Mouse (Mus musculus) stomach, embryonic 15.5 days (tissue): ENCODE results near the gene Ppp1r21. TPM values are rescaled to one million over a fixed set of nuclear protein-coding genes. Genes with fewer than 3 reads are reported as not detected.

Source experiments
- ATAC-seq: fragments of 200-750 bp; cut with Nextera tagmentation; 2 replicates; pipeline ENCODE4 v1.8.0; 2017; ENCODE audit warnings: low read depth, moderate number of reproducible peaks, moderate TSS enrichment; ENCODE audit not compliant: insufficient read depth, low FRiP score
- H3K27ac ChIP-seq: fragments of 300-500 bp; sonication (generic); 2 replicates; pipeline ENCODE4 v1.5.1; 2015; ENCODE audit warnings: mild to moderate bottlenecking, inconsistent platforms
- H3K27me3 ChIP-seq: fragments of 300-500 bp; sonication (generic); replicated peaks from 2 replicates; pipeline ENCODE4 v1.6.1; 2015; ENCODE audit warnings: inconsistent platforms
- H3K36me3 ChIP-seq: fragments of 300-500 bp; sonication (generic); 2 replicates; pipeline ENCODE4 v1.6.1; 2015; ENCODE audit warnings: inconsistent platforms
- H3K4me1 ChIP-seq: fragments of 300-500 bp; sonication (generic); 2 replicates; pipeline ENCODE4 v1.6.1; 2015; ENCODE audit warnings: inconsistent platforms
- H3K4me2 ChIP-seq: fragments of 300-500 bp; sonication (generic); 2 replicates; pipeline ENCODE4 v1.6.1; 2015; ENCODE audit warnings: mild to moderate bottlenecking, inconsistent platforms
- H3K4me3 ChIP-seq: fragments of 300-500 bp; sonication (generic); replicated peaks from 2 replicates; pipeline ENCODE4 v1.5.1; 2015; ENCODE audit warnings: inconsistent platforms
- H3K9ac ChIP-seq: fragments of 300-500 bp; sonication (generic); 2 replicates; pipeline ENCODE4 v1.6.1; 2015; ENCODE audit warnings: inconsistent platforms
- H3K9me3 ChIP-seq: fragments of 300-500 bp; sonication (generic); 2 replicates; pipeline ENCODE4 v1.6.1; 2016; ENCODE audit warnings: inconsistent platforms
- WGBS: fragments of 180-500 bp; shearing (Covaris S2); methylation state at CpG from one replicate; pipeline ENCODE4 v1.1.7; 2015; 5-methylcytosine and 5-hydroxymethylcytosine counted together
- polyA plus RNA-seq: library from polyadenylated mRNA; unstranded; fragments of >200 nt; fragmentation: Nextera tagmentation; extraction: Ambion mirVana; gene quantifications from 2 replicates; pipeline ENCODE4 v1.2.1, GENCODE M21; 2015

The Ppp1r21 gene
- polyA plus RNA-seq, 1 experiment from 2014 or later: 21.7 TPM

GRCm38 (mm10) chr17:88553001-88553449 is 23.1 kb downstream of the Ppp1r21 start:
- Histone ChIP-seq H3K4me2 (no peak overlapping the region), H3K9me3 (no peaks in the 10 kb centered on the region), H3K4me1 (0 out of 2 replicates have a peak, but pooled peaks cover 7% of the 10 kb centered on the region), H3K27ac (no peak overlapping the region; the same call in 1 of the 2 replicates), H3K36me3 (0 out of 2 replicates have a peak, but pooled peaks cover 9% of the 10 kb centered on the region), H3K4me3 (no peak overlapping the region), H3K9ac (no peak overlapping the region), H3K27me3 (no peaks in the 10 kb centered on the region)
- WGBS: 38% methylated on average over 8 of the region's 8 CpGs
- peak; percentile 45; the same call in 1 of the 2 replicates for ATAC-seq

- Histone ChIP-seq H3K27me3 (no peaks in the 10 kb centered on the region), H3K4me2 (no peak overlapping the region), H3K4me1 (0 out of 2 replicates have a peak, but pooled peaks cover 11% of the 10 kb centered on the region), H3K4me3 (no peak overlapping the region), H3K36me3 (0 out of 2 replicates have a peak, but pooled peaks cover 9% of the 10 kb centered on the region), H3K27ac (no peak overlapping the region; the same call in 1 of the 2 replicates), H3K9ac (no peak overlapping the region), H3K9me3 (no peaks in the 10 kb centered on the region)
- no peak for ATAC-seq
- 87% methylated on average over 11 of the region's 11 CpGs for WGBS
Observed at GRCm38 (mm10) chr17:88553473-88554087, 23.7 kb downstream of the Ppp1r21 start.

- Histone ChIP-seq H3K4me1 (0 out of 2 replicates have a peak, but pooled peaks cover 11% of the 10 kb centered on the region), H3K9me3 (no peaks in the 10 kb centered on the region), H3K9ac (no peak overlapping the region), H3K4me3 (no peak overlapping the region), H3K4me2 (no peak overlapping the region), H3K27me3 (no peaks in the 10 kb centered on the region), H3K36me3 (0 out of 2 replicates have a peak, but pooled peaks cover 3% of the 10 kb centered on the region), H3K27ac (no peak overlapping the region)
- 87% methylated on average over 13 of the region's 13 CpGs for WGBS
- ATAC-seq: no peak
Observed at GRCm38 (mm10) chr17:88556176-88556575, 26.3 kb downstream of the Ppp1r21 start.

- no peak for ATAC-seq
- Histone ChIP-seq H3K4me3 (no peak overlapping the region), H3K36me3 (0 out of 2 replicates have a peak, but pooled peaks cover 3% of the 10 kb centered on the region), H3K4me2 (no peak overlapping the region), H3K9ac (no peak overlapping the region), H3K9me3 (no peaks in the 10 kb centered on the region), H3K4me1 (0 out of 2 replicates have a peak, but pooled peaks cover 11% of the 10 kb centered on the region), H3K27me3 (no peaks in the 10 kb centered on the region), H3K27ac (no peak overlapping the region)
- 82% methylated on average over 4 of the region's 4 CpGs for WGBS
Observed at GRCm38 (mm10) chr17:88556688-88557087, 26.8 kb downstream of the Ppp1r21 start.

- 35% methylated on average over 13 of the region's 13 CpGs for WGBS
- Histone ChIP-seq H3K4me3 (no peak overlapping the region), H3K36me3 (peaks cover 10% of the 10 kb centered on the region; the same call in 1 of the 2 replicates), H3K27me3 (no peaks in the 10 kb centered on the region), H3K9me3 (no peaks in the 10 kb centered on the region), H3K4me2 (no peak overlapping the region), H3K4me1 (0 out of 2 replicates have a peak, but pooled peaks cover 4% of the 10 kb centered on the region), H3K9ac (no peak overlapping the region), H3K27ac (no peak overlapping the region)
- no peak; the same call in 1 of the 2 replicates for ATAC-seq
Observed at GRCm38 (mm10) chr17:88558168-88558842, 28.4 kb downstream of the Ppp1r21 start.

- no peak for ATAC-seq
- no peak overlapping the region for H3K4me2 ChIP-seq
- H3K9ac ChIP-seq: no peak overlapping the region
- peaks cover 11% of the 10 kb centered on the region; the same call in 1 of the 2 replicates for H3K36me3 ChIP-seq
- H3K4me1 ChIP-seq: no peaks in the 10 kb centered on the region
- no peak overlapping the region for H3K27ac ChIP-seq
- no peaks in the 10 kb centered on the region for H3K27me3 ChIP-seq
- WGBS: 57% methylated on average over 3 of the region's 3 CpGs
- H3K9me3 ChIP-seq: no peaks in the 10 kb centered on the region
- no peak overlapping the region for H3K4me3 ChIP-seq
Observed at GRCm38 (mm10) chr17:88563611-88564010, 33.7 kb downstream of the Ppp1r21 start.

GRCm38 (mm10) chr17:88569807-88570540 is 40.1 kb downstream of the Ppp1r21 start:
- no peaks in the 10 kb centered on the region for H3K27me3 ChIP-seq
- no peak overlapping the region for H3K4me3 ChIP-seq
- no peaks in the 10 kb centered on the region for H3K4me1 ChIP-seq
- 88% methylated on average over 10 of the region's 10 CpGs for WGBS
- H3K36me3 ChIP-seq: peaks cover 31% of the 10 kb centered on the region
- no peak for ATAC-seq
- no peaks in the 10 kb centered on the region for H3K9me3 ChIP-seq
- H3K4me2 ChIP-seq: no peak overlapping the region
- no peak overlapping the region for H3K9ac ChIP-seq
- no peak overlapping the region for H3K27ac ChIP-seq

GRCm38 (mm10) chr17:88570784-88571183 is 40.9 kb downstream of the Ppp1r21 start:
- WGBS: 88% methylated on average over 11 of the region's 11 CpGs
- H3K27ac ChIP-seq: no peak overlapping the region
- no peak for ATAC-seq
- no peaks in the 10 kb centered on the region for H3K4me1 ChIP-seq
- H3K4me2 ChIP-seq: no peak overlapping the region
- peaks cover 31% of the 10 kb centered on the region for H3K36me3 ChIP-seq
- H3K4me3 ChIP-seq: no peak overlapping the region
- no peaks in the 10 kb centered on the region for H3K9me3 ChIP-seq
- H3K27me3 ChIP-seq: no peaks in the 10 kb centered on the region
- no peak overlapping the region for H3K9ac ChIP-seq

- H3K9me3 ChIP-seq: no peaks in the 10 kb centered on the region
- H3K9ac ChIP-seq: no peak overlapping the region
- no peaks in the 10 kb centered on the region for H3K27me3 ChIP-seq
- 76% methylated on average over 5 of the region's 5 CpGs for WGBS
- ATAC-seq: no peak
- H3K4me1 ChIP-seq: no peaks in the 10 kb centered on the region
- peaks cover 34% of the 10 kb centered on the region for H3K36me3 ChIP-seq
- no peak overlapping the region for H3K4me3 ChIP-seq
- H3K4me2 ChIP-seq: no peak overlapping the region
- H3K27ac ChIP-seq: no peak overlapping the region
Observed at GRCm38 (mm10) chr17:88574811-88575210, 44.9 kb downstream of the Ppp1r21 start.

GRCm38 (mm10) chr17:88578522-88579242 is 48.8 kb downstream of the Ppp1r21 start:
- H3K9me3 ChIP-seq: no peaks in the 10 kb centered on the region
- no peak overlapping the region for H3K4me3 ChIP-seq
- peaks cover 12% of the 10 kb centered on the region; the same call in 1 of the 2 replicates for H3K4me1 ChIP-seq
- no peak for ATAC-seq
- H3K9ac ChIP-seq: no peak overlapping the region
- 76% methylated on average over 20 of the region's 20 CpGs for WGBS
- peaks cover 11% of the 10 kb centered on the region for H3K36me3 ChIP-seq
- H3K4me2 ChIP-seq: no peak overlapping the region
- H3K27me3 ChIP-seq: no peaks in the 10 kb centered on the region
- H3K27ac ChIP-seq: no peak overlapping the region

- Histone ChIP-seq H3K27ac (peak overlapping the region; percentile 28; the same call in 1 of the 2 replicates), H3K9ac (no peak overlapping the region), H3K27me3 (no peaks in the 10 kb centered on the region), H3K9me3 (no peaks in the 10 kb centered on the region), H3K4me2 (no peak overlapping the region), H3K4me3 (no peak overlapping the region), H3K4me1 (peaks cover 12% of the 10 kb centered on the region; the same call in 1 of the 2 replicates), H3K36me3 (peaks cover 25% of the 10 kb centered on the region)
- 0 out of 2 replicates have a peak, but pooled peaks have one; percentile 11 for ATAC-seq
- WGBS: 61% methylated on average over 6 of the region's 6 CpGs
Observed at GRCm38 (mm10) chr17:88580556-88580955, 50.6 kb downstream of the Ppp1r21 start.
